Mouse (Mus musculus): Measurements from ENCODE around the gene Ccdc187. TPM values are rescaled to one million over a fixed set of nuclear protein-coding genes. Genes with fewer than 3 reads are reported as not detected.

Gene Ccdc187
- polyA plus RNA-seq, 1 experiment from 2014 or later: 0.37 TPM

GRCm38 (mm10) chr2:26230253-26230652 is 64.1 kb downstream of the Ccdc187 start:
- H3K9ac ChIP-seq: no peak overlapping the region
- no peak for ATAC-seq (ENCODE audit: low FRiP score)
- H3K27ac ChIP-seq: no peak overlapping the region
- H3K4me2 ChIP-seq (replicated peaks): no peak overlapping the region
- H3K4me3 ChIP-seq: no peak overlapping the region
- H3K27me3 ChIP-seq: no peaks in the 10 kb centered on the region
- WGBS: 72% methylated on average over 4 of the region's 4 CpGs
- H3K36me3 ChIP-seq: 0 out of 2 replicates have a peak, but pooled peaks cover 2% of the 10 kb centered on the region
- peaks cover 7% of the 10 kb centered on the region; the same call in 1 of the 2 replicates for H3K4me1 ChIP-seq
- H3K9me3 ChIP-seq (replicated peaks): no peaks in the 10 kb centered on the region

- 72% methylated on average over 1 of the region's 1 CpGs for WGBS
- H3K4me2 ChIP-seq (replicated peaks): no peak overlapping the region
- no peak overlapping the region for H3K27ac ChIP-seq
- peak; percentile 66; the same call in 1 of the 2 replicates for ATAC-seq (ENCODE audit: low FRiP score)
- peaks cover 19% of the 10 kb centered on the region for H3K36me3 ChIP-seq
- no peak overlapping the region for H3K9ac ChIP-seq
- no peaks in the 10 kb centered on the region for H3K27me3 ChIP-seq
- H3K9me3 ChIP-seq (replicated peaks): no peaks in the 10 kb centered on the region
- no peak overlapping the region for H3K4me3 ChIP-seq
- no peaks in the 10 kb centered on the region for H3K4me1 ChIP-seq
Observed at GRCm38 (mm10) chr2:26227788-26228187, 66.6 kb downstream of the Ccdc187 start.

GRCm38 (mm10) chr2:26225242-26225641 is 69.1 kb downstream of the Ccdc187 start:
- H3K4me3 ChIP-seq: no peak overlapping the region
- peaks cover 42% of the 10 kb centered on the region for H3K36me3 ChIP-seq
- WGBS: 93% methylated on average over 4 of the region's 4 CpGs

GRCm38 (mm10) chr2:26223961-26224360 is 70.4 kb downstream of the Ccdc187 start:
- H3K27me3 ChIP-seq: no peaks in the 10 kb centered on the region
- no peak overlapping the region for H3K4me3 ChIP-seq
- peaks cover 55% of the 10 kb centered on the region for H3K36me3 ChIP-seq
- H3K9me3 ChIP-seq (replicated peaks): no peaks in the 10 kb centered on the region
- H3K4me2 ChIP-seq (replicated peaks): no peak overlapping the region
- H3K9ac ChIP-seq: no peak overlapping the region
- WGBS: 91% methylated on average over 3 of the region's 3 CpGs
- ATAC-seq (ENCODE audit: low FRiP score): no peak
- no peaks in the 10 kb centered on the region for H3K4me1 ChIP-seq
- no peak overlapping the region for H3K27ac ChIP-seq

More at GRCm38 (mm10) chr2:26225242-26225641, 69.1 kb downstream of the Ccdc187 start:
- H3K27me3 ChIP-seq: no peaks in the 10 kb centered on the region
- H3K9ac ChIP-seq: no peak overlapping the region
- H3K4me2 ChIP-seq (replicated peaks): no peak overlapping the region
- H3K9me3 ChIP-seq (replicated peaks): no peaks in the 10 kb centered on the region
- no peak overlapping the region for H3K27ac ChIP-seq
- H3K4me1 ChIP-seq: no peaks in the 10 kb centered on the region
- no peak for ATAC-seq (ENCODE audit: low FRiP score)

GRCm38 (mm10) chr2:26214526-26214925 is 79.8 kb downstream of the Ccdc187 start:
- no peaks in the 10 kb centered on the region for H3K9me3 ChIP-seq (replicated peaks)
- no peak overlapping the region for H3K4me3 ChIP-seq
- no peak overlapping the region for H3K9ac ChIP-seq
- no peak overlapping the region for H3K4me2 ChIP-seq (replicated peaks)
- WGBS: 39% methylated on average over 3 of the region's 3 CpGs
- no peak overlapping the region for H3K27ac ChIP-seq
- ATAC-seq (ENCODE audit: low FRiP score): no peak
- no peaks in the 10 kb centered on the region for H3K4me1 ChIP-seq
- H3K36me3 ChIP-seq: peaks cover 78% of the 10 kb centered on the region
- H3K27me3 ChIP-seq: no peaks in the 10 kb centered on the region

GRCm38 (mm10) chr2:26209566-26209965 is 84.8 kb downstream of the Ccdc187 start:
- Histone ChIP-seq H3K36me3 (peaks cover 43% of the 10 kb centered on the region), H3K4me1 (peaks cover 26% of the 10 kb centered on the region), H3K4me3 (no peak overlapping the region), H3K9me3 (replicated peaks) (no peaks in the 10 kb centered on the region), H3K27ac (no peak overlapping the region), H3K9ac (no peak overlapping the region), H3K4me2 (replicated peaks) (no peak overlapping the region), H3K27me3 (peaks cover 42% of the 10 kb centered on the region)
- WGBS: 78% methylated on average over 3 of the region's 3 CpGs
- no peak for ATAC-seq (ENCODE audit: low FRiP score)

GRCm38 (mm10) chr2:26208126-26208789 is 86.1 kb downstream of the Ccdc187 start, which contains the start of gene Lhx3:
TSS of gene Lhx3 (minus strand) at chr2:26208289.
- Histone ChIP-seq H3K27me3 (peaks cover 55% of the 10 kb centered on the region), H3K36me3 (peaks cover 31% of the 10 kb centered on the region), H3K27ac (no peak within 1 kb of the TSS), H3K4me3 (peak within 1 kb of the TSS; percentile 12; the same call in 1 of the 2 replicates), H3K4me2 (replicated peaks) (no peak within 1 kb of the TSS), H3K9ac (no peak within 1 kb of the TSS), H3K9me3 (replicated peaks) (no peaks in the 10 kb centered on the region), H3K4me1 (peaks cover 26% of the 10 kb centered on the region)
- ATAC-seq (ENCODE audit: low FRiP score): peak; percentile 63
- 5% methylated on average over 19 of the region's 19 CpGs for WGBS

GRCm38 (mm10) chr2:26207559-26207958 is 86.8 kb downstream of the Ccdc187 start:
- Histone ChIP-seq H3K27me3 (peaks cover 61% of the 10 kb centered on the region), H3K4me2 (replicated peaks) (no peak overlapping the region), H3K9me3 (replicated peaks) (no peaks in the 10 kb centered on the region), H3K27ac (no peak overlapping the region), H3K36me3 (peaks cover 27% of the 10 kb centered on the region), H3K9ac (no peak overlapping the region), H3K4me3 (no peak overlapping the region), H3K4me1 (peaks cover 32% of the 10 kb centered on the region)
- peak; percentile 67; the same call in 1 of the 2 replicates for ATAC-seq (ENCODE audit: low FRiP score)
- 3% methylated on average over 9 of the region's 9 CpGs for WGBS

GRCm38 (mm10) chr2:26205761-26206160 is 88.6 kb downstream of the Ccdc187 start:
- peaks cover 10% of the 10 kb centered on the region for H3K36me3 ChIP-seq
- H3K9ac ChIP-seq: no peak overlapping the region
- peak overlapping the region; percentile 42; the same call in 1 of the 2 replicates for H3K4me2 ChIP-seq (replicated peaks)
- H3K4me3 ChIP-seq: peak overlapping the region; percentile 24; the same call in 1 of the 2 replicates
- no peak for ATAC-seq (ENCODE audit: low FRiP score)
- peaks cover 79% of the 10 kb centered on the region for H3K27me3 ChIP-seq
- H3K9me3 ChIP-seq (replicated peaks): no peaks in the 10 kb centered on the region
- WGBS: 10% methylated on average over 10 of the region's 10 CpGs
- peaks cover 41% of the 10 kb centered on the region for H3K4me1 ChIP-seq
- no peak overlapping the region for H3K27ac ChIP-seq

GRCm38 (mm10) chr2:26205126-26205525 is 89.2 kb downstream of the Ccdc187 start:
- 2% methylated on average over 16 of the region's 16 CpGs for WGBS
- Histone ChIP-seq H3K4me3 (0 out of 2 replicates have a peak overlapping the region, but pooled peaks have one; percentile 2), H3K27me3 (peaks cover 86% of the 10 kb centered on the region), H3K9me3 (replicated peaks) (no peaks in the 10 kb centered on the region), H3K4me1 (peaks cover 41% of the 10 kb centered on the region), H3K27ac (no peak overlapping the region), H3K4me2 (replicated peaks) (no peak overlapping the region), H3K36me3 (peaks cover 3% of the 10 kb centered on the region; the same call in 1 of the 2 replicates), H3K9ac (no peak overlapping the region)
- no peak for ATAC-seq (ENCODE audit: low FRiP score)

- peak overlapping the region; percentile 37 for H3K4me2 ChIP-seq (replicated peaks)
- H3K27me3 ChIP-seq: peaks cover 99% of the 10 kb centered on the region
- no peaks in the 10 kb centered on the region for H3K9me3 ChIP-seq (replicated peaks)
- H3K9ac ChIP-seq: 0 out of 2 replicates have a peak overlapping the region, but pooled peaks have one; percentile 35
- H3K27ac ChIP-seq: no peak overlapping the region; the same call in 1 of the 2 replicates
- ATAC-seq (ENCODE audit: low FRiP score): no peak
- 1% methylated on average over 36 of the region's 36 CpGs for WGBS
- peaks cover 43% of the 10 kb centered on the region for H3K4me1 ChIP-seq
- H3K36me3 ChIP-seq: no peaks in the 10 kb centered on the region
- H3K4me3 ChIP-seq: peak overlapping the region; percentile 23
Observed at GRCm38 (mm10) chr2:26202849-26203475, 91.4 kb downstream of the Ccdc187 start.
